Mouse (Mus musculus) monocyte, adult 2 months (primary cell): ENCODE results near the gene Fzd4.

Experiments
- DNase-seq, 2 experiments: peaks; one replicate each; pipeline ENCODE4 v3.0.0; 2022; ENCODE audit warnings: low spot score in 2 of 2, low read depth in 1 of 2

Fzd4 gene

DNA sequence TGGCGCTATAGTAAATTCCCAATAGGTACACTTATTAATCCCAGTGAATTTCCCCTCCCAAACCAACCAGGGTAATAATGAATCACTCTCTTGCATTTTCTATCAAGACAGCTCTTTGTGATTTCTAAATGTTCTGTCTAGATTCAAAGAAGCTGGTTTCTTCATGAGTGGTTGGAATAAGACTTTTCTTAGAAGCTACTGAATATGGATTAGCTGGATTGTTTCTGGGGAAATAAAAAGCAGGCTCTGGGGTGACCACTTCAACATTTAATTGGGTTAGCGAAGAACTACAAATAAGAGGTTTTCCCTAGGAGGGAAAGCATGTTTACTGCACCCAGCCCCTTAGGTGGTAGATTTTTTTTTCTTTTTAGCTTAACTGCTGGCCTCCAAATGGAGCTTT, 3.4 kb upstream of the Fzd4 start:
- no peak for DNase-seq

DNA sequence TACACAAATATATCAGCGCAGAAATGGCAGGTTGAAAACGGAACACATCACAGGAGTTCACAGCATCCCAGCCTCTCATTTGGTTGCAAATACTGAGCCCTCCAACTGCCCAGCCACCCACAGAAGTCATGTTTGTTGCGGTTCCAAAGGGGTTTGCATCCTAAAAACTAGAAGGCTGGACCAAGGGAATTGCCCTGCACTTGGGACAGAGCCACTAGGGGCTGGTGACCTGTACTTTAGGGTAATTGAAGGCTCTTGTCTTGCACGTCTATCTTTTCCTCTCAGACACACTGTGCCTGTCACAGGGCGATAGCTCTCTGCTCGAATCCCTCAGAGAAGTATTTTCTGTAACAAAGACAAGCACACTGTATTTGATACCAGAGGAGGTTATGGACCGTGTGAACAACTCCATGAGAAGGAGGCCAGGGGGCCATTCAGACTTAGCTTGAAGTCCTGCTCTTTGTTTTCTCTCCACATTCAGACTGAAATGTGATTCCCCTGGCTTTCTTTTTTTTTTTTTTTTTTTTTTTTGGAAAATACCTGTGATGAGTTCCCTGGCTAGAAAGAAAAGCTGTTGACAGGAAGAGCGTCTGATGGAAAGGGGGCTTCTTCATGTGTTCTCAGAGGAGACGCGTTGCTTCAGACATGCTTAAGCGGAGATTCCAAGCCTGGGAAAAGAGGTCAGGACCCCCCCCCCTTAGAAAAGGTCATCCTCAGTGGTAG, 2.9 kb upstream of the Fzd4 start:
- DNase-seq: no peak

DNA sequence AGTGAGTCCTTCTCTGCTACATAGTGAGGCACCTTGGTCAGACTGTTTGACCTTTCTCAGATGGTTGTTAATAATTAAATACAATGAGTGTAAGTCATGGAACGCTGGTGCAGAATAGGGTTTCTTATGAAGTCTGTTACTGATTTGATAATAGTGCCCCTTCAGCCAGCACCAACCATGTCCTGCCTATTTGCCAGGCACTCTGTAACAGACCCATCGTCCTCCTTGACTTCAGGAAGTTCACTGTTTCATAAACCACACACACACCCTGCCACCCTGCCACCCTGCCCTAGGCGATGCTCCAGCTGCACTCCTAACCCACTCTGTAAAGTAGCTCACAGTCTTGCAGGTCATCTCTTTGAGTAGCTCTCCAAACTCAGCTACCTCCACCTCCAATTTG, 2.2 kb upstream of the Fzd4 start:
- no peak for DNase-seq

DNA sequence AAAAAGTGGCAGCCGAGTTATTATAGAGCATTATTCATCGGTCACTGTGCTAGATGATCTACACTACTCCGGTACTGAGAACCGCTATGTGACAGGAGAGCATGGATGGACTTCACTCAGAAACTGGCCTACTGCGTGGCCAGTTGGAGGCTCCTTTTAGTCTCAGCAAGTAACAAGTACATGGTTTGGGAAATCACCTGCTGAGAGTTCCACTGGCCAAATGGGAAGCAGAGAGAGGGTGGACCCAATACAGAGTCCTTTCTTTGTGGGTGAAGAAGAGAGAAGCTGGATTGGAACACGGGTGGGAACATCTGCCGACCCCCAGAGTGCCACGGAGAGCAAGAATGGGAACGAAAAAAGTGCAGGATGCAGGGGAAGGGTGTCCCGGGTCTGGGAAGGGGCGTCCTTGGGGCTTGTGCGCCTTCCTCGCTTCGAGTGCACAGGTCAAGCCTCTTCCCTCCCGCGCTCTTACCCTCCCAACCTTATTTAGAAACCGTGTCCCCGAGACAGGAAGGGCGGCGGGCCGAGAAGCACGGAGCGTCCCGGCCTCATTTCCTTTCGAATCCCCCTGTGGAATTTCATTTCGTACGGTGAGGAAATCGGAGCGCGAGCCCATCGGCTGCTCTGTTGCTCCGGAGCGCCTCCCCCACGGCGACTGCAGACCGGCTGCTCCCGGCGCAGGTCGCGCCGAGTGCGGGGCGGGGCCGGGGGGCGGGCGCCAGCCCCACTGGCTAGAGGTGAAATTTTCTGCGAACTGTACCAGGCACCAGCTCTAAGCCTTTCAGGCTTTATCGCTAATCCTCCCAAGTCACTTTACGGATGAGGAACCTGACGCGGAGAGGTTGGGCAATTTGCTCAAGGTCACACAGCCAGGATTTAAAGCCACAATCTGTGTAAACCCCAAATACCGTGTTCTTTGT, 842 bp upstream of the Fzd4 start:
- DNase-seq: peak in 1 of 2 experiments; percentile 26

DNA sequence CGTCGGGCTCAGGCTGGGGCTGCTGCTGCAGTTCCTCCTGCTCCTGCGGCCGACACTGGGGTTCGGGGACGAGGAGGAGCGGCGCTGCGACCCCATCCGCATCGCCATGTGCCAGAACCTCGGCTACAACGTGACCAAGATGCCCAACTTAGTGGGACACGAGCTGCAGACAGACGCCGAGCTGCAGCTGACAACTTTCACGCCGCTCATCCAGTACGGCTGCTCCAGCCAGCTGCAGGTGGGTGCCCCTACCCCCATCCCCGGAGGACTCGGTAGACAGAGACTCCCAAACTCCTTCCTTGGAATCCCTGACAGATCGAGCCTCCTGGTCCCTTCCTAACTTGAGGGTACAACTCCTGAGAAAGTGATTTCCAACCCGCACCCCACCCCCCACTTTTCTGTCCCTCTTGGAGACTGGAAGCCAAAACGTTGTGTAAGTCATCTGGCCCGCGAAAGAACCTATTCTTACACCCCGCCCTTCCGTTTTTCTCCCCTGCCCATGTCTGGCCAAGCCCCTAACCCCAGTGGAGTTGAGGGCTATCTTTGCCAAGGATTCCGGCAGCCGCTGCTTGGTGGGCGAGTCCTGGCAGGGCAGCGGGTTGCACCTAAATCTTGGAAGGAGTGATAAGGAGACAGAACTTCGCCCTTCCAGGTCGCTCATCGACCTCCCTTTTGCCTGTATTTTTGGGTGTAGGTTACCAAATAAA, 732 bp downstream of the Fzd4 start:
- no peak for DNase-seq

DNA sequence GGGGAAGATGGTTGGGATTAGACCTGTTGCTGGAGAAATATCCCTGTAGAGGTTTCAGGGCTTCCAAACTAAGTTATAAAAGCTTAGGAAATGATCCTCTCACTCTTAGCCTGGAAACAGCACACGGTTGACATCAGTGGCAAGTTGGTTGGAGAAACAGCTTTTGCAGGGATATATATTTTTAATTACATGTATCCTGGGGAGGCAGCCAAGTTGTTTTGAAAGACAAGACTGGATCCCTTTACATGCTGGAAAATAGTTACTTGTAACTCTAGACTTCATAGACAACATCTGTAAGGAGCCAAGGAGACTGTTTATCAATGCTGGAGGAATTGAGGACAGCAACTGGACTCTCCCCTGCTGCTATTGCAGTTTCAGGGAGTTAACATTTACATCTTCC, 1.9 kb downstream of the Fzd4 start:
- no peak for DNase-seq

DNA sequence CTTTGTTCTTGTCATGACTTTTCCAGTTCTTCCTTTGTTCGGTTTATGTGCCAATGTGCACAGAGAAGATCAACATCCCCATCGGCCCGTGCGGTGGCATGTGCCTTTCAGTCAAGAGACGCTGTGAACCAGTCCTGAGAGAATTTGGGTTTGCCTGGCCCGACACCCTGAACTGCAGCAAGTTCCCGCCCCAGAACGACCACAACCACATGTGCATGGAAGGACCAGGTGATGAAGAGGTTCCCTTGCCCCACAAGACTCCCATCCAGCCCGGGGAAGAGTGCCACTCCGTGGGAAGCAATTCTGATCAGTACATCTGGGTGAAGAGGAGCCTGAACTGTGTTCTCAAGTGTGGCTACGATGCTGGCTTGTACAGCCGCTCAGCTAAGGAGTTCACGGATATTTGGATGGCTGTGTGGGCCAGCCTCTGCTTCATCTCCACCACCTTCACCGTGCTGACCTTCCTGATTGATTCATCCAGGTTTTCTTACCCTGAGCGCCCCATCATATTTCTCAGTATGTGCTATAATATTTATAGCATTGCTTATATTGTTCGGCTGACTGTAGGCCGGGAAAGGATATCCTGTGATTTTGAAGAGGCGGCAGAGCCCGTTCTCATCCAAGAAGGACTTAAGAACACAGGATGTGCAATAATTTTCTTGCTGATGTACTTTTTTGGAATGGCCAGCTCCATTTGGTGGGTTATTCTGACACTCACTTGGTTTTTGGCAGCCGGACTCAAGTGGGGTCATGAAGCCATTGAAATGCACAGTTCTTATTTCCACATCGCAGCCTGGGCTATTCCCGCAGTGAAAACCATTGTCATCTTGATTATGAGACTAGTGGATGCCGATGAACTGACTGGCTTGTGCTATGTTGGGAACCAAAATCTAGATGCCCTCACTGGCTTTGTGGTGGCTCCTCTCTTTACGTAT, 3.1 kb downstream of the Fzd4 start:
- DNase-seq: no peak

DNA sequence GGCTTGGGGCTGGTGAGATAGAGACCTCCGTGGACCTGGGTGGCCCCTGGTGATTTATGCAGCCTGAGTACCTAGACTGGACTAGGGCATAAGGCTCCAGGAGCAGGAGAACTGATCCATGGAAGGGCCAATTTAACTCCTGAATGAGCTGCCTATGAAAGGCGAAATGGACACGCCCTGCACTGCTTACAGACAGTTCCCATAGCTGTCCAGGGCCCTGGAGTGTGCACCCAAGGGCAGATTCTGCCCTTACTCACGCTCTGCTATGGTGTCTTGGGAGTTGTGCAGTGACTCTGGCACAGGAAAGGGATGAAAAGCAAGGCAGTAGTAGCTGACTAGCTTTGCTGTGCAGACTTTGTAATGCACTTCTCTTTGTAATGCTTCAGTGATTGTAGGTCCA, 6.1 kb downstream of the Fzd4 start:
- no peak for DNase-seq

DNA sequence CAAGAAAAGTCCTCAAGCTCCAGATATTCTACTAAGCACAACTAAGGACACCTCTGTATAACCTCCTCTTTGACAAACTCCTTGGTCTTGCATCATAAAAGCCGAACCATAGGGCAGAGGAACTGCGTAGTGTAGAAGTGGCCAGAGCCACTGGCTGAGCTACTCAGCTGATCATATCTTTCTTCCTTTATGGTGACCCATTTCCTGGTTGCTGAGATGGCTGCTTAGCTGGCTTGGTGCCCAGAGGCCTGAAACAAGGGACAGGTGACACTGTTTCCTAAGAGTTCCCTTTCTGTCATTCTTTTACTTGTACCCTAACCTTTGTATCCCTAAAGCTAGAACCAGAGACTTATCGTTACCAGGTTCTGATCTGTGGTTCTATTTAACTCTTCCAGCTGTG, 7.2 kb downstream of the Fzd4 start:
- DNase-seq: no peak

DNA sequence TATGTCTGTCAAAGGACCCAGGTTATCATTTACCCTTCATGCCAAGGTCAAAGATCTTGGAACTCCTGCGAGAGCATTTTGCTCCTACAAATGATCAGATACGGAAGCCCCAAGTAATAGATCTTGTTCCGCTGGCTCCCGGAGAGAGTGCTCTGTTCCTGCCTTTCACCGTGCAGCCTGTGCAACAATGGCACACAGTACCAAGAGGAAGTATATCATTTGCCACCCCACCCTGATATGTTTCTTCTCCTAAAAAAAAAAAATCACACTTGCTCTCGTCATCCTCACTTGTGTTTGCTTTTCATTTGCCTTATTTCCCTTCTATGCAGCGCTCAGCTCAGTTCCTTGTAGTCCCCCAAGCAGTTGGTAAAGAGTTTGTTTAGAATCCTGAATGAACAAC, 7.9 kb downstream of the Fzd4 start:
- DNase-seq: no peak

DNA sequence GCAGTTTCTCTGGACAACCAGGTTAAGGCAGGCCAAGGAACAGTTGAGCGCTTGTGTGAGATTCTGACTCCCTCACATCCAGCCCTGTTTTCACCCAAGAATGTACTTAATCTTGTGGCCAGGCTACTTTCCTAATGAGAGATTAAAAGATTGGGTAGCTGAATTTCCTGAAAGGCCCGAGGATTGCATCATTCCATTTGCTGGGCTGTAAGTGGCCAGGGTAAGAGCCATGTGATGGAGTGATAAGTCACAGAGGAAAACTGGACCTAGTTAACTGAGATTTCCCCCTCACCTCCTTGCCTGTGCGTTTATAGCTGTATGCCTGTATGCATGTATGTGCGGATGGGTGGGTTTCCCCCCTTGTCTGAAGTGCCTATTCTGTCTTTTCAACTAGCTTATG, 11.9 kb downstream of the Fzd4 start:
- DNase-seq: no peak

DNA sequence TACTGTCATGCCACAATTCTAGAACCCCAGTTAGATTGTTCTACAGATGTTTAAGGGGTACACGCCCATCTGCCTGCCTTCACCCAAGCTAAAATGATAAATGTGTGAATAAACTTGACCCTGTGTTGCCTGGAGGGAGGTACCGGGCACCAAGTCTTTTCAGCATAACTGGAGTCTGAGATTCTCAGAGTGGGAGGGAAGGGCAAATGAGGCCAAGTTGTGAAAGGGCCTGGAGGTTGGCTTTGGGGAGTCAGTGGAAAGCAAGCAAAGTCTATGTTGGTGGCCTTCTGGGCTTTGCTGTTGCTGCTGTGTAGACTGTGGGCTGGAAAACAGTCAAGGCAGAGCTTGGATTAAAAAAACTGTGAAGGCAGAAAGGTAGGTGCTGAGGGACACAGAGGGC, 13.6 kb downstream of the Fzd4 start:
- DNase-seq: no peak

DNA sequence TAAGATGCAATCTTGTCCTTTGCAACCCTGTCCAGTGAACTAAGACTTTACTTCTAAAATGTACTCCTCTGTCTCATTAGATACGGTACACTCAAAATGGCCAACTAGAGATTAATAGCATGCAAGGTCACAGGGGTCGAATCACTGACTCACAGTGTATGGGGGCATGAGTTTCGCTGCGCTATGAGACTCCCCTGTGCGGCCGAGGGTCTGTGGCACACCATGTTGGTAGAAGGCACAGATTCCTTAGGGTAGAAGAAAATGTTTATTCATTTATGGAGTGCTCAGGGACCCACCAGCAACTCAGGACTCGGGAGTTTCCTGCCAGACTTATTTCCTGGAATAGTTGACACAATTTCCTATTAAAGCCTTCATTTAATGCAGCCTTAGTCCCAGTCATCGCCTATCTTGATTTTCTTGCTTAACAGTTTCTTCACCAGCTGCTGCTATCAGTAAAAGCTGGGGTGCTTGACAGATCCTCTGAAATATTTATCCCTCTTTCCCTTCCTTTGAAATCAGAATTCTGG, 14.0 kb downstream of the Fzd4 start:
- DNase-seq: no peak

DNA sequence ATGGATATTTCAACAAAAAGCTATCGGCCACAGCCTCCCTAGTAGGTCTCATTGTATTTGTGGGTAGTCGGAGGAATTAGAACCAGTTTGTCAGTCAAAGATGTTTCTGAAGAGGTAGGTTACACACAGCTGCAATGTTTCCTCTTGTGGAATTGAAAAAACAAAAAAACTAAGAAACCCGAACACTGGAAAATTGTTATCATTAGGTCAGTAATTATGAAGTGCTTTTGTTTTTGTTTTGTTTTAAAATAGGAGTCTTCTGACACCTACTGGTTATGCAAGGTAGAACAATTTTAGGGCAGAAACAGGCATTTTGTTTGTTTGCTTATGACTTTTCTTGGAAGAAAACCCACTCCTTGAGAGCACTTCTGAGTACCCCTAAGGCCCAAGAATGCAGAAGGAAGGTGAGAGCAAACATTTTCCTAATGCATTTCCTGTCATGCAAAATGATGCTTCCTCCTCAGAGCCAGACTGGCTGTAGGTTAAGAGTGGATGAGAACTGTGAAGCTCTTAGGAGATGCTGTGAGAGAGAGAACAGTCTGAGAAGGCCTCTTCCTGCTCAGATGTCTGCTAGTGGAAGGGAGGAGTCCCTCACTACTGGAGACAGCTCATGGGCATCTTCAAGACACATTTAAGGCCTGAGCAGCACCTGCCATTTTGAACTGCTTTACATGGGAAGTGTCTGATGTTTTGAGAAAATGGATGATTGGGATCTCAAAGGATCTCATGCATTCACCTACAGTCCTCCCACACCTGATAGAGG, 14.9 kb downstream of the Fzd4 start:
- DNase-seq: no peak

DNA sequence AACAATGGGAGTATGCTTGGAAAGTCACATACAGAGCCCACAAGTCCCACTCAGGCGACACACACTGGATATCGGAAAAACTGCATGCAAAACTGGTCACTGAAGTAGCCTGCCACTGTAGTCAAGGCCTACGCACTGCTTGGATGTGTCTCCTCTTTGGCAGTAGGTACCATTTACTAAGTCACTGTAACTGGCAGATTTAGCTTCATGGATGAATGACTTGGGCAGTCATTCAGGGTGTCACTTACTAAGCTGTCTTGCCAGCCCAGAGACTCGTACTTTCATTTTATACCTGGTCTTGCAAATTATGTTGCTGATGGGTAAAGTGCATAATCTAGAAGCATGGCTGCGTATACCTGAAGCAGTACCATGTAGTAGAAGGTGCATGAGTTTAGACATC, 17.1 kb downstream of the Fzd4 start:
- no peak for DNase-seq

DNA sequence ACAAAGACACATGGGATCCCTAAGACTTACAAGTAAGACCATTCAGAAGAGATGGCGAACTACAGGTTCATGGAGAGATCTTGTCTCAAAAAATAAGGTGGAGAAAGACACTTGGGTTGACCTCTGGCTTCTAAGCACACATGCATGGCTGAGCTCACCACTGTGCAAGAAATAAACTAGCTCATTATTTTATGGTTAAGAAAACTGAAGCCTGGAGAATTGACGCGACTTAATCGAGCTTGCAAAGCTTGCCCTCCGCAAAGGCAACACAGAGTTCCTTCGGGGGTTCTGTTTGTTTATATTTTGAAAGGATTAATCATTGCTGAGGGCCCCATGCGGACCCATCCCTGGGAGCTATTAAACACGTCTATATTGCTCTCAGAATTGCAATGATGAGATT, 18.5 kb downstream of the Fzd4 start:
- no peak for DNase-seq

DNA sequence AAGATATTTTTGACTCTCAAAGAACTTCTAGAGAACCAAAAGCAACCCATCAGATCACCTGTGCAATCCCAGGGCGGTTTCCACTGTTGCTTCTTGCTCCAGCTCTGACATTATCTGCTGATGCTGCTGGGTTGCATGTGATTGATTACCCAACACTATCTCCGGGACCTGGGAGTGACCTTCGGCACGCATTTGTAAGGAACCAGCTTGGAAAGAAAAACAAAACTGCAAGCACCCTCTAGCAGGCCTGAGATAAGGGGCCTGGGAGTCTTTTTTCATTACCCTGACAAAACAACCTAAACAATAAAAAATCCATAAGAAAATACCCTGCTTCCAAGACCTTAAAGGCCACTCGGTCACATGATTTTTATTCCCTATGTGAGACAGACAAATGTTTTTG, 19.0 kb downstream of the Fzd4 start:
- no peak for DNase-seq

DNA sequence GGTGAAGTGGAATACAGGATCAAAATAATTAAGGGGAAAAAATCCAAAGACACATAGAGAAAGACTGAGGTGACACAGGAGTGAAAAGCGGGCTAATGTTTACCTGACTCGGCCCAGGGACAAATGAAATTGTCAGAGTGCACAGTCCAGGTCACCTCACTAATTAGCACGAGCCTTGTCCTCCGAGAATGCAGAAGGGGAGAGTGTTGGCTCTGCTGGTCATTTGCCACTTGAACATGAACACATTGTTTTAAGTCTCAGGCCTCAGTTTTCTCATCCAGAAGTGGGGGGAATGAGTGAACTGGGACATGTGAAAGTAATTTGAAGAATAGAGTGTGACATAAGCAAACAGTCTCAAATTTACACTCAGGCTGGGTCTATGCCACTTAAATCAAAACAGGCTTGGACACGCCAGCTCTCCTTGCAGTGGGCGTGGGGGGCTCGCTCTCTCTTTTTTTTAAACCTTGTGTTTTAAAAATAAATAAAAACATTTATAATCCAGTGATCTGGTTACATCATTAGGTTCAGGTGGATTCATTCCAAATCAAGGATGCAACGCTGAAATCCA, 19.6 kb downstream of the Fzd4 start:
- DNase-seq: no peak

DNA sequence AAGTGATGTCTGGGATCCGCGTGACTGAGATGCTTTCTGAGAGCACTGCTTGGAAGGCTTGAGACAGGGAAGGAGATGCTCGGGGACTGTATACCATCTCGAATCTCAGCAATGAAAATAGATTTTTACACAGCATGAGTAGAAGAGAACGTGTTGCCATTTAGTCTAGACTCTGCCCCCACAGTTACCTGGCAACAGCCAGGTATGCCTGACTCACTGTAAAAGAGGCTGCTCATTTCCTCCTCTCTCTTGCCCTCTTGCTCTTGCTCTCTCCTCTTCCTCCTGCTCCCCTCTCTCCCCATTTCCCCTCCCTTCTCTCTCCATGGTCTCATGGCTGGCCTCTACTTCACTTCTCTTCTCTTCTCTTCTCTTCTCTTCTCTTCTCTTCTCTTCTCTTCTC, 20.5 kb downstream of the Fzd4 start:
- DNase-seq: no peak
